Mouse (Mus musculus): ENCODE results near the gene Hps4. TPM values are rescaled to one million over a fixed set of nuclear protein-coding genes. Genes with fewer than 3 reads are reported as not detected.
"Not testable (repeated sequence)": the region's sequence is repeated elsewhere in the genome, so short reads cannot be mapped to it uniquely, and the experiment has no call there.

Hps4 gene
- polyA plus RNA-seq, 1 experiment from 2014 or later, result 23.7 TPM

DNA sequence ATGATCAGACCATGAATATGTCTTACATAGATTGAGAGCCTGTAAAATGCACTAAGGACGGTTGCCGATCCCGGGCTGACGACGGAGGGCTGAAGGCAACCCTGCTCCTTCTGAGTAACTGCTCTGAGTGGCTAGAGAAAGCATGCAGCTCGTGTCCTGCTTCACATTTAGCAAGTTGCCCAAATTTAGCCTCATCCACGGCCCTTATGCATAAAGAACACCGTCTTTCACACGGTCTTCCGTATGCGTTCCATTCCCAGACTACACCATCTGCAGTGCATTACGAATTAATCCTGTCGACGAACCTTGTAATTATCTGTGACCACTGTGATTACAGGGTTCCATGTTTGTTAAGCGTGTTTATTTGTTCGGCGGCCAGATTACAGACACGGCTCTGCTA is 53.2 kb downstream of the Hps4 start:
- no peak for DNase-seq (ENCODE audit: low spot score)

DNA sequence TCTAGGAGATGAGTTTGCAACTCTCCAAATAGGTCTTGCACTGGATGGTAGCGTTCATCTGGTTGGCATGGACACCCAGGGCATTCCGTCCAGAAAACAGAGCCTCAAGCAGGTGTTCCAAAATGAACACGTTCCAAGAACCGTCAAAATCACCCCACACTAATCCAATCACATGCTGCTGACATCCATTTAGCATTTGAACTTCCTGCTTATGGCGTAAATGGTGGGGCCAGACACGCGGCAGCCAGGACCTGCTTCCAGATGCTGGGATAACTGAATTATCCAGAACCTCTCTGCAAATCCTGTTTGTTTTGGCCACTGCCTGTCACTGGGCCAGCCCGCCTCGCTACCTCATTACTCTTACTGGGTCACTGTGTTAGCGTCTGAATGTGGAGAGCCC is 56.4 kb downstream of the Hps4 start:
- no peak for DNase-seq (ENCODE audit: low spot score)

DNA sequence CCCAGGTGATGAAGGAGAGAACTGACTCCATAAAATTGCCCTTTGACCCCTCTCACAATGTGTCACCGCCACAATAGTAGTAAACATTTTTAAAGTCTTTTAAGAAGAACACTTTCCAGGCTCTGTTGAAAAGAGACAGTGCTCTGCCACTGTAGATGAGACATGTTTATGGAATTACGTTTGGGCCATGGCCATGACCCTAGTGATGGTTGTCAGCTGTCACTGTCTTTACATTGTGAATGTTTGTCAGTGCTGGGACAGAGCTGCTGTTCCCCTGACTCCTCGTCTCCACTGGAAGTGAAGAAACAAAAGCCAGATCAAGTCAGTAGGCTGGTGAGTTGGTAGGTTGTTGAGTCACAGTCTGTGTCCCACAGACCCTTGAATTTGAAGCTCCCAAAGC is 59.6 kb downstream of the Hps4 start:
- DNase-seq (ENCODE audit: low spot score), result no peak

DNA sequence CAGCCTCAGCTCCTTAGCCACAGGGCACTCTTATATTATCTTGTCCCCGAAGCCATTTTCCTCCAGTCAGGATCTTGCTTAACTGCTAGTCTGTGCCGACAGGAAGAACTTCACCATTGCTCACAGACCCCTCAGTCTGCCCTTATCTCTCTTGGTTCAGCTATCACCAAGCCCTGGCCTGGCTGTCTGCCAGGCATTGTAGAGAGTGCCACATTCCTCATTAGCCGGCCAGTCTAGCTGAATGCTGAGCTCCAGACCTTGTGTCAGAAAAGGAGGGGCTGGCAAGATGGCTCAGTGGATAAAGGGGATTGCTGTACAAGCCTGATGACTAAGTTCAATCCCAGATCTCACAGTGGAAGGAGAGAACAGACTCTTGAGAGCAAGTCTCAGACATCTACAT is 63.1 kb downstream of the Hps4 start:
- no peak for DNase-seq (ENCODE audit: low spot score)

DNA sequence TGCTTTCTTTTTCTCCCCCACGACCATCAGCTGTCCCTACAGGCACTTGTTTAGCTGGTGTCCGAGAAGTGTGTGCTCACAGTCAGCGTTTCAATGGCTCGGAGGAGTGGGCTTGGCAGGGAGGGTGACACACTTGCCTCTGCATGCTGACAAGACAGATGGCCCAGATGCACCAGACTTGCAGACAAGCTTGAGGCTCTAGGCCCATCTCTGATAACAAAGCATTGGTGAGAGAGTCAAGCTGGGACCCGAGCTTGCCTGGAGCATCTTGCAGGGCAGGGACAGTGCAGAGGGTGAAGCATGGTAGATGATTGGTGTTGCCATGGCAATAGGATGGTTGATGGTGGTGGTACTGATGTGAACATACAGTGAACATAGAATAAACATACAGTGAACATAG is 66.4 kb downstream of the Hps4 start:
- DNase-seq (ENCODE audit: low spot score), result no peak

DNA sequence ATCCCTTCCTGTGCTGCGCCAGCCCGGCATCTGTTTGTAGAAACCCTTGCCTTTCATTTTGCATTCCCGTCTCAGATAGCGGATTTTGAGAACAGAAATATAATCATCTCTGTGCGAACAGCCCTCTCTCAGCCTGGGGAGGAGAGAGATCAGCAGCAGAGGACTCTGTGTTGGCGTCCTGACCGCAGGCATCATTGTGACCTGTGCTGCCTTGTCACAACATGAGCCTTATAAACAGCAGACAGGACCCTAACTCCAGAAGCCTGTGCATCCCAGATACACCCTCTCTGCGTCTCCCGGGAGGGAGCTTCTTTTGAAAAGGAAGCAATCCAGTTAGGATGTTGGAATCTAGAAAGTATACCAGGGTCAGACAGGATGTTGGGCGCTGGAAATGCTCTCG is 68.2 kb downstream of the Hps4 start:
- no peak for DNase-seq (ENCODE audit: low spot score)

DNA sequence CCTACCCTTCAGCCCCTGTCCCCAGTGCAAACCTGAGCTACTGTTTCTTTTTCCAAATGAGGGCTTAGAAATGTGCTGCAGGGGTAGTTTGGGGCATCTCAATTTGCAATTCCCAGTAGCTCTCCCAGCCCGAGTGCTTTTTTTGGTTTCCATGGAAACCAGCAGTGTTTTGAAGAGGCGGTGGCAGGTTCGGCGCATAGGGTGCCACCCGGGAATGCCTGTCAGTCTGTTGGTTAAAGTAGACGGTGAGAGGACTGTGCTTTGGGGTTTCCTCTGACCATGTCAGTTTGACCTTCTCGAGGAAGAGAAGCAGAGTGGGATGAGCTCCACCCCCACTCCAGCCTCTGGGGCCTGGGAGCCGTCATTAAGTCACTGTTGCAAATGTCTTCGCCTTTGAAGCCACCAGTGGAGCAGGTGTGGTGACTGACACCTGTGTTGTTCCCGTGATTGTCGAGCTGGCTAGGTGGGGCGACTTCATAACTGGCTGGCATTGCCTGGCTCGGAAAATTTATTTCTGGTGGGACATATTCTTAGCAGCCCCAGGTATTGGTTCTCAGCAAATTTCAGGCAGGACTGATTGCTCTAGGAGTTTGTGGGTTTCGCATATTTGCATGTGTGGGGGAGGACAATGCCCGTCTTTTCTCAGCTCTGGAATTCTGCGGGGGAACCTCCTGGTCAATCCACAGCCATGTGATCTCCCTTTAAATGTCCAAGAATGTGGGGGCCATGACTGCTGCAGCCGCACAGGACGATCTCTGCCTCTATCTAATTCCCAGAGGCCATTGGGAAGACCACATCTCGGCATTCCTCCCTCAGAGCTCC is 68.8 kb downstream of the Hps4 start:
- DNase-seq (ENCODE audit: low spot score), result no peak

DNA sequence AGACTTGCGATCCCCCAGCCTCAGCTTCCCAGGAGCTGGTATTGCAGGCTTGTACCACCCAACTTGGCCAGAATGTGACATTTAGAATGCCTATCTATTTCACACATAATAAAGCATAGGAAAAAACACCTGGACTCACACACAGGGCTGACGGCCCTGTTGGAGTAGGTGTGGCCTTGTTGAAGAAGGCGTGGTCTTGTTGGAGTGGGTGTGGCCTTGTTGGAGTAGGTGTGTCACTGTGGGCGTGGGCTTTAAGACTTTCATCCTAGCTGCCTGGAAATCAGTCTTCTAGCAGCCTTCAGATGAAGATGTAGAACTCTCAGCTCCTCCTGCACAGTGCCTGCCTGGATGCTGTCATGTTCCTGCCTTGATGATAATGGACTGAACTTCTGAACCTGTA is 69.9 kb downstream of the Hps4 start:
- DNase-seq (ENCODE audit: low spot score), result not testable (repeated sequence)

DNA sequence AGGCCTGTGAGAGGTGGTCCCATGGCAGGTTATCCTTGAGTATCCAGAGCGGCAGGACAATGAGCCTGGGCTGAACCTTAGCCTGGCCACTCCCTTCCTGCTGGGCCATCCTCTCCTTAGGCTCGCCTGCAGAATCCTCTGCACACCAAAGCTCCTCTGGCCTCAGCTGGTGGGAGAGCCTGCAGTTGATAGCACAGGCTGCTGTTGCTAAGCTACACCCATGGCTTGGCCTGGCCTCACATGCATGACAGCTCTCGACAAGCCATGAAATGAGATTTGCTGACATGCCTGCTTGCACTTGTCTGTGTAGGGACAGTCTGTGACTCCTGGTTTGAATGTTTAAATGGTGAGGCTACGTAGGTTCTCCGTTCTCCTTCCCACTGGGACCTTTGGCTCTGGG is 73.8 kb downstream of the Hps4 start:
- no peak for DNase-seq (ENCODE audit: low spot score)

DNA sequence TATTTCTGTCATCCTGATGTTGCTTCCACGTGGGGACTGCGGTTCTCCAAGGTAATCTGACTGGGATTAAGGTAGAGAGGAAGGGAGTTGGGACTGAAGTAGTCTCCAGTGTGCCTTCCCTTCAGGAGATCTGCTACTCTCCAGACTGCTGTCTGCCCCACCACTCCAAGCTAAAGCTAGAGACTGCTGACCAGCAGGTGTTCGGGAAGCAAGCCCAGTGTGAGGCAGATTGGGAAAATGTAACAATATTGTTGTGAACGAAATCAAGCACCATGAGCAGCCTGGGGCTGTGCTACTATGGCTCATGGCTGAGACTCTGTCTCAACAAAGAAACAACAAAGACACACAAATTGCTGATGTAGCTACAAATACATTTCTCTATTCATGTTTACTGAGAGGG is 75.1 kb downstream of the Hps4 start:
- DNase-seq (ENCODE audit: low spot score), result no peak

DNA sequence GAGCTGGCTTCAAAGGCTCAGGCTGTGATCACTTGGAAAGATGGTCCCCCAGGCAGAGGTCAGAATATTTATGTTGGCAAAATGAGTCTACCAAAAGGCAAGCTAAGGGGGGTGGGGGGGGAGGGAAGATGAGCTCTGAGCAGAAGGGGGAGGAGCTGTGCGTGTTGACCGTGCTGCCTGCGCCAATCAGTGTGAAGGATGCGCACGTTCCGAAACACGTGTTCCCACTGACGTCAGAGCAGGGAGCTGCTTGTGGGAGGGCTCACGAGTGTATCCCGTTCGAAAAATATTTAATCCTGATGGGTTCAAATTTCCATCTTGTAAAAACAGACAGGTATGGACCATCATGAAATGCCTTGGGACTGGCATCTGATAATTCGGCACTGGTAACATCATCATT is 76.7 kb downstream of the Hps4 start:
- DNase-seq (ENCODE audit: low spot score), result no peak

DNA sequence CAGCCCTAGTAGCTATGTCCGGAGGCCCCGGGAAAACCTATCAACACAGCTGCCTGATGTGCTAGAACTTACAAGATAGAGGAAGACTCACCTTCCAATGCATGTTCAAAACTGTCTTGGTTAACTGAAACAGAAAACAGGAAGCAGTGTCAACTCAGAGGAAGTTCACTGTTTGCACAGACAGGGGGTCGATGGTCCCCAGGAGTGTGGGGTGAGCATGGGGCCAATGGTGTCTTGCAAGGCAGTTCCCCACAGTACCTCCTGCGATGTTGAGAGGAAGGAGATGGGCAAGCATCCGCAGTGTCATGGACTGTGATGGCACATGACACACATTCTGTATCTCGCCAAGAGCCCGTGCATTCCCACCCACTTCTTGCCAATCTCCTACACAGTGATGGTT is 83.8 kb downstream of the Hps4 start:
- no peak for DNase-seq (ENCODE audit: low spot score)

DNA sequence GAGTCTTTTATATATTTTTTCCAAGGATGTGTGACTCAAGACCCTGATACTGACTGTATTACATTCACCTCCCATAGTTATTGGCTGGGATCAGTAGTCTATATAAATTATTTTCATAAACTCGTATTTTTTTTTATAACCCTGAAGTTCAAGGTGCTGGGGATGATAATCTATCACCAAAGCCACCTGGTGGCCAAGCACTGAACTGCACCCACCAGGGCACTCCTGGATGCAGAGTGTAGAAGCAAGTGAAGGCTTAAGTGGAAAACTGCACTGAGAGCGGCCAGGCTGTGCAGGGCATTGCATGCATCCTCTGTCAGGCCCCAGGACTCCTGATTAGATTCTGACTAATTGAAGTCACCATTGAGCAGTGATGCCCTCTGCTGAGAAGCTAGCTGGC is 84.4 kb downstream of the Hps4 start:
- peak; percentile 50 for DNase-seq (ENCODE audit: low spot score)

Other genes starting within 250 kb of the Hps4 start
- gene Cryba4, start 90.6 kb upstream of the Hps4 start, polyA plus RNA-seq (2015; fragmentation: Nextera tagmentation; extraction: Ambion mirVana), result 1.2 and 1.8 TPM in 2 replicates
- gene Crybb1, start 87.3 kb upstream of the Hps4 start, polyA plus RNA-seq (2015; fragmentation: Nextera tagmentation; extraction: Ambion mirVana), result 0.49 and 0.74 TPM in 2 replicates
- gene Tpst2, start 66.4 kb upstream of the Hps4 start, polyA plus RNA-seq (2015; fragmentation: Nextera tagmentation; extraction: Ambion mirVana), result 44.6 and 45.3 TPM in 2 replicates
- 26.9 and 27.9 TPM in 2 replicates for gene Tfip11, start 16.7 kb upstream of the Hps4 start, polyA plus RNA-seq (2015; fragmentation: Nextera tagmentation; extraction: Ambion mirVana)
- gene Srrd, start within 50 bp of the Hps4 start, polyA plus RNA-seq (2015; fragmentation: Nextera tagmentation; extraction: Ambion mirVana), result 28.0 and 30.2 TPM in 2 replicates
- gene Gm6583, start 12.9 kb downstream of the Hps4 start, polyA plus RNA-seq (2015; fragmentation: Nextera tagmentation; extraction: Ambion mirVana), result 0.05 and 0.13 TPM in 2 replicates
- gene Asphd2, start 51.8 kb downstream of the Hps4 start, polyA plus RNA-seq (2015; fragmentation: Nextera tagmentation; extraction: Ambion mirVana), result 0.23 and 0.63 TPM in 2 replicates
- not detected in 2 replicates for gene Gm6588, start 106.3 kb downstream of the Hps4 start, polyA plus RNA-seq (2015; fragmentation: Nextera tagmentation; extraction: Ambion mirVana)
- 0.23 and 0.25 TPM in 2 replicates for gene Sez6l, start 234.1 kb downstream of the Hps4 start, polyA plus RNA-seq (2015; fragmentation: Nextera tagmentation; extraction: Ambion mirVana)

Measured in thymus, postnatal 0 days (tissue).